Mouse (Mus musculus): Measurements from ENCODE around the gene Fmnl1.

Gene Fmnl1

GRCm38 (mm10) chr11:103160738-103161137 lies 10.2 kb upstream of the Fmnl1 start:
- DNase-seq (ENCODE audit: low spot score in 2 of 2) = no peak

- DNase-seq (ENCODE audit: low spot score in 2 of 2) = no peak
Observed at GRCm38 (mm10) chr11:103161449-103161848, 9.5 kb upstream of the Fmnl1 start.

- no peak for DNase-seq (ENCODE audit: low spot score in 2 of 2)
Observed at GRCm38 (mm10) chr11:103162132-103162531, 8.8 kb upstream of the Fmnl1 start.

GRCm38 (mm10) chr11:103164391-103164790 lies 6.5 kb upstream of the Fmnl1 start:
- no peak for DNase-seq (ENCODE audit: low spot score in 2 of 2)

- peak; percentile 60 to 71 for DNase-seq (ENCODE audit: low spot score in 2 of 2)
Observed at GRCm38 (mm10) chr11:103168690-103169390, 2.1 kb upstream of the Fmnl1 start.

- no peak for DNase-seq (ENCODE audit: low spot score in 2 of 2)
Observed at GRCm38 (mm10) chr11:103169664-103170063, 1.2 kb upstream of the Fmnl1 start.

GRCm38 (mm10) chr11:103170111-103170493 lies 805 bp upstream of the Fmnl1 start:
- no peak for DNase-seq (ENCODE audit: low spot score in 2 of 2)

GRCm38 (mm10) chr11:103171286-103171620 lies 346 bp downstream of the Fmnl1 start:
- DNase-seq (ENCODE audit: low spot score in 2 of 2) = no peak

GRCm38 (mm10) chr11:103171703-103172391 lies 940 bp downstream of the Fmnl1 start:
- no peak for DNase-seq (ENCODE audit: low spot score in 2 of 2)

- no peak for DNase-seq (ENCODE audit: low spot score in 2 of 2)
Observed at GRCm38 (mm10) chr11:103172392-103173040, 1.6 kb downstream of the Fmnl1 start.

GRCm38 (mm10) chr11:103173041-103173770 lies 2.3 kb downstream of the Fmnl1 start:
- DNase-seq (ENCODE audit: low spot score in 2 of 2) = no peak

- no peak for DNase-seq (ENCODE audit: low spot score in 2 of 2)
Observed at GRCm38 (mm10) chr11:103173771-103174344, 3.0 kb downstream of the Fmnl1 start.

- no peak for DNase-seq (ENCODE audit: low spot score in 2 of 2)
Observed at GRCm38 (mm10) chr11:103174411-103174832, 3.5 kb downstream of the Fmnl1 start.

GRCm38 (mm10) chr11:103174891-103175391 lies 4.0 kb downstream of the Fmnl1 start:
- DNase-seq (ENCODE audit: low spot score in 2 of 2) = no peak

GRCm38 (mm10) chr11:103175688-103176442 lies 5.0 kb downstream of the Fmnl1 start:
- DNase-seq (ENCODE audit: low spot score in 2 of 2) = no peak

GRCm38 (mm10) chr11:103176510-103176909 lies 5.6 kb downstream of the Fmnl1 start:
- DNase-seq (ENCODE audit: low spot score in 2 of 2) = no peak

GRCm38 (mm10) chr11:103177216-103177615 lies 6.3 kb downstream of the Fmnl1 start:
- no peak for DNase-seq (ENCODE audit: low spot score in 2 of 2)

GRCm38 (mm10) chr11:103177815-103178485 lies 7.0 kb downstream of the Fmnl1 start:
- no peak for DNase-seq (ENCODE audit: low spot score in 2 of 2)

GRCm38 (mm10) chr11:103178748-103179147 lies 7.8 kb downstream of the Fmnl1 start:
- no peak for DNase-seq (ENCODE audit: low spot score in 2 of 2)

- DNase-seq (ENCODE audit: low spot score in 2 of 2) = no peak
Observed at GRCm38 (mm10) chr11:103180426-103180825, 9.5 kb downstream of the Fmnl1 start.

Data from right cerebral cortex, postnatal 36 days (tissue).